Mouse (Mus musculus): ENCODE results near the gene Tnnc1. TPM values are rescaled to one million over a fixed set of nuclear protein-coding genes. Genes with fewer than 3 reads are reported as not detected.

The Tnnc1 gene
- polyA plus RNA-seq, 1 experiment from 2014 or later, result 373 TPM

- 87% methylated on average over 6 of the region's 6 CpGs for WGBS
- H3K4me1 ChIP-seq, result no peaks in the 10 kb centered on the region
- no peaks in the 10 kb centered on the region for H3K9me3 ChIP-seq
- H3K9ac ChIP-seq, result no peak overlapping the region
- H3K36me3 ChIP-seq, result peaks cover 100% of the 10 kb centered on the region
- no peak overlapping the region for H3K4me3 ChIP-seq
- H3K4me2 ChIP-seq (replicated peaks), result no peak overlapping the region
- no peaks in the 10 kb centered on the region for H3K27me3 ChIP-seq
- ATAC-seq (ENCODE audit: low FRiP score, low read depth), result no peak
- no peak overlapping the region for H3K27ac ChIP-seq
These were observed 19.3 kb upstream of the Tnnc1 start for GRCm38 (mm10) chr14:31188771-31189181.

- H3K4me1 ChIP-seq, result no peaks in the 10 kb centered on the region
- H3K9ac ChIP-seq, result no peak overlapping the region
- H3K4me2 ChIP-seq (replicated peaks), result no peak overlapping the region
- H3K4me3 ChIP-seq, result no peak overlapping the region
- 88% methylated on average over 3 of the region's 3 CpGs for WGBS
- no peaks in the 10 kb centered on the region for H3K9me3 ChIP-seq
- no peaks in the 10 kb centered on the region for H3K27me3 ChIP-seq
- ATAC-seq (ENCODE audit: low FRiP score, low read depth), result no peak
- H3K27ac ChIP-seq, result no peak overlapping the region
- H3K36me3 ChIP-seq, result peaks cover 100% of the 10 kb centered on the region
These were observed 18.8 kb upstream of the Tnnc1 start for GRCm38 (mm10) chr14:31189348-31189747.

- H3K36me3 ChIP-seq, result peaks cover 98% of the 10 kb centered on the region
- WGBS, result 76% methylated on average over 2 of the region's 2 CpGs
These were observed 16.2 kb upstream of the Tnnc1 start for GRCm38 (mm10) chr14:31191936-31192335.

GRCm38 (mm10) chr14:31193791-31194190, 14.3 kb upstream of the Tnnc1 start:
- Histone ChIP-seq H3K36me3 (peaks cover 96% of the 10 kb centered on the region), H3K4me2 (replicated peaks) (no peak overlapping the region), H3K27ac (no peak overlapping the region), H3K4me1 (no peaks in the 10 kb centered on the region), H3K9me3 (no peaks in the 10 kb centered on the region), H3K4me3 (no peak overlapping the region), H3K27me3 (no peaks in the 10 kb centered on the region), H3K9ac (no peak overlapping the region)
- 84% methylated on average over 7 of the region's 7 CpGs for WGBS
- no peak for ATAC-seq (ENCODE audit: low FRiP score, low read depth)

More at GRCm38 (mm10) chr14:31191936-31192335, 16.2 kb upstream of the Tnnc1 start:
- Histone ChIP-seq H3K4me2 (replicated peaks) (no peak overlapping the region), H3K9ac (no peak overlapping the region), H3K4me3 (no peak overlapping the region), H3K27me3 (no peaks in the 10 kb centered on the region), H3K27ac (no peak overlapping the region), H3K4me1 (no peaks in the 10 kb centered on the region), H3K9me3 (no peaks in the 10 kb centered on the region)
- no peak for ATAC-seq (ENCODE audit: low FRiP score, low read depth)

GRCm38 (mm10) chr14:31194441-31194840, 13.7 kb upstream of the Tnnc1 start:
- peaks cover 95% of the 10 kb centered on the region for H3K36me3 ChIP-seq
- H3K4me1 ChIP-seq, result no peaks in the 10 kb centered on the region
- WGBS, result 94% methylated on average over 2 of the region's 2 CpGs
- H3K4me3 ChIP-seq, result no peak overlapping the region
- H3K27ac ChIP-seq, result no peak overlapping the region
- no peaks in the 10 kb centered on the region for H3K9me3 ChIP-seq
- ATAC-seq (ENCODE audit: low FRiP score, low read depth), result no peak
- no peaks in the 10 kb centered on the region for H3K27me3 ChIP-seq
- H3K4me2 ChIP-seq (replicated peaks), result no peak overlapping the region
- H3K9ac ChIP-seq, result no peak overlapping the region

GRCm38 (mm10) chr14:31194891-31195513, 13.1 kb upstream of the Tnnc1 start:
- Histone ChIP-seq H3K4me1 (no peaks in the 10 kb centered on the region), H3K27ac (no peak overlapping the region), H3K27me3 (no peaks in the 10 kb centered on the region), H3K9ac (no peak overlapping the region), H3K9me3 (no peaks in the 10 kb centered on the region), H3K4me3 (no peak overlapping the region), H3K4me2 (replicated peaks) (no peak overlapping the region), H3K36me3 (peaks cover 95% of the 10 kb centered on the region)
- no peak for ATAC-seq (ENCODE audit: low FRiP score, low read depth)
- 79% methylated on average over 14 of the region's 14 CpGs for WGBS

GRCm38 (mm10) chr14:31195521-31195920, 12.6 kb upstream of the Tnnc1 start:
- ATAC-seq (ENCODE audit: low FRiP score, low read depth), result no peak
- Histone ChIP-seq H3K9me3 (no peaks in the 10 kb centered on the region), H3K9ac (no peak overlapping the region), H3K27ac (no peak overlapping the region), H3K36me3 (peaks cover 95% of the 10 kb centered on the region), H3K27me3 (no peaks in the 10 kb centered on the region), H3K4me1 (no peaks in the 10 kb centered on the region), H3K4me3 (no peak overlapping the region), H3K4me2 (replicated peaks) (no peak overlapping the region)
- 95% methylated on average over 4 of the region's 4 CpGs for WGBS

GRCm38 (mm10) chr14:31195968-31196367, 12.1 kb upstream of the Tnnc1 start:
- no peak for ATAC-seq (ENCODE audit: low FRiP score, low read depth)
- no peak overlapping the region for H3K27ac ChIP-seq
- H3K4me3 ChIP-seq, result no peak overlapping the region
- peaks cover 95% of the 10 kb centered on the region for H3K36me3 ChIP-seq
- H3K4me2 ChIP-seq (replicated peaks), result no peak overlapping the region
- H3K27me3 ChIP-seq, result no peaks in the 10 kb centered on the region
- H3K9ac ChIP-seq, result no peak overlapping the region
- H3K9me3 ChIP-seq, result no peaks in the 10 kb centered on the region
- H3K4me1 ChIP-seq, result no peaks in the 10 kb centered on the region

- Histone ChIP-seq H3K36me3 (peaks cover 95% of the 10 kb centered on the region), H3K4me3 (no peak overlapping the region), H3K27ac (no peak overlapping the region), H3K27me3 (no peaks in the 10 kb centered on the region), H3K4me2 (replicated peaks) (no peak overlapping the region), H3K4me1 (0 out of 2 replicates have a peak, but pooled peaks cover 3% of the 10 kb centered on the region), H3K9ac (no peak overlapping the region), H3K9me3 (no peaks in the 10 kb centered on the region)
- 0 out of 2 replicates have a peak, but pooled peaks have one; percentile 62 for ATAC-seq (ENCODE audit: low FRiP score, low read depth)
- WGBS, result 82% methylated on average over 16 of the region's 16 CpGs
These were observed 10.3 kb upstream of the Tnnc1 start for GRCm38 (mm10) chr14:31197547-31198516.

- Histone ChIP-seq H3K36me3 (peaks cover 95% of the 10 kb centered on the region), H3K9me3 (no peaks in the 10 kb centered on the region), H3K9ac (no peak overlapping the region), H3K27me3 (no peaks in the 10 kb centered on the region), H3K4me1 (peaks cover 11% of the 10 kb centered on the region), H3K4me3 (no peak overlapping the region), H3K4me2 (replicated peaks) (no peak overlapping the region), H3K27ac (no peak overlapping the region)
- ATAC-seq (ENCODE audit: low FRiP score, low read depth), result no peak
- 91% methylated on average over 7 of the region's 7 CpGs for WGBS
These were observed 8.5 kb upstream of the Tnnc1 start for GRCm38 (mm10) chr14:31199599-31199998.

GRCm38 (mm10) chr14:31200038-31200437, 8.1 kb upstream of the Tnnc1 start:
- H3K36me3 ChIP-seq, result peaks cover 96% of the 10 kb centered on the region
- 84% methylated on average over 3 of the region's 3 CpGs for WGBS

GRCm38 (mm10) chr14:31204844-31205243, 3.3 kb upstream of the Tnnc1 start:
- ATAC-seq (ENCODE audit: low FRiP score, low read depth), result no peak
- Histone ChIP-seq H3K4me3 (peak overlapping the region; percentile 78), H3K36me3 (peaks cover 51% of the 10 kb centered on the region), H3K4me2 (replicated peaks) (peak overlapping the region; percentile 93), H3K4me1 (peaks cover 25% of the 10 kb centered on the region), H3K9ac (peak overlapping the region; percentile 95), H3K9me3 (no peaks in the 10 kb centered on the region), H3K27ac (peak overlapping the region; percentile 93; the same call in 1 of the 2 replicates), H3K27me3 (no peaks in the 10 kb centered on the region)
- 68% methylated on average over 4 of the region's 4 CpGs for WGBS

More at GRCm38 (mm10) chr14:31200038-31200437, 8.1 kb upstream of the Tnnc1 start:
- Histone ChIP-seq H3K27me3 (no peaks in the 10 kb centered on the region), H3K4me2 (replicated peaks) (no peak overlapping the region), H3K4me3 (no peak overlapping the region), H3K9me3 (no peaks in the 10 kb centered on the region), H3K9ac (no peak overlapping the region), H3K4me1 (peaks cover 16% of the 10 kb centered on the region), H3K27ac (no peak overlapping the region)
- no peak for ATAC-seq (ENCODE audit: low FRiP score, low read depth)

All from limb, embryonic 13.5 days (tissue).